Mouse (Mus musculus) adrenal gland, postnatal 10 days (tissue): Measurements from ENCODE around the gene Ptpn22. TPM values are rescaled to one million over a fixed set of nuclear protein-coding genes. Genes with fewer than 3 reads are reported as not detected.
"Not testable (repeated sequence)": the region's sequence is repeated elsewhere in the genome, so short reads cannot be mapped to it uniquely, and the experiment has no call there.

Source experiments
- DNase-seq: peaks from one replicate; pipeline ENCODE4 v3.0.0; 2021; ENCODE audit warnings: mixed read lengths
- long read RNA-seq, 2 experiments: library from polyadenylated mRNA; stranded (forward); transcript quantifications; one replicate each; pipeline ENCODE4 v2.0.0; 2021
- total RNA-seq, 2 experiments: library from RNA; stranded (reverse); gene quantifications; 2 replicates each; pipeline ENCODE4 v1.2.3; 2021

Gene Ptpn22
- total RNA-seq, result 1 to 10 TPM; 2.6 to 3.2 TPM
- long read RNA-seq, experiment 1, result 0 reads
- long read RNA-seq, experiment 2, partial matches to known transcripts, result 0 of 1 reads
- long read RNA-seq, experiment 2, other reads (novel, unspliced or antisense), result 0 of 1 reads

GRCm38 (mm10) chr3:103858881-103859801 lies at the start of gene Ptpn22:
TSS of gene Ptpn22 (plus strand) at chr3:103859795.
- no peak for DNase-seq

DNA sequence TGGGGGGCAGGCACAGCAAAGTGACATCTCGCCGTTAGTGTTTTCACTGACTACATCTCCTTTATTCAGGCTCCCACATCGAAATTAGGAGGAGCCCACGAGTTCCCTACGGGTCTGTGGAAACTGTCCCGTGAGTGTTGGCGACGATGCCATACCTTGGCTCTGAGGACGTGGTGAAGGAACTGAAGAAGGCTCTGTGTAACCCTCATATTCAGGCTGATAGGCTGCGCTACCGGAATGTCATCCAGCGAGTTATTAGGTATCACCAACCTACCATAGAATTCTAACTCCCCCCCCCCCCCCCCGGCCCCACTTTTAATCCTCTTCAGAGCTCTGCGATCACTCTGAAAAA lies 49.8 kb upstream of the Ptpn22 start:
- no peak for DNase-seq

DNA sequence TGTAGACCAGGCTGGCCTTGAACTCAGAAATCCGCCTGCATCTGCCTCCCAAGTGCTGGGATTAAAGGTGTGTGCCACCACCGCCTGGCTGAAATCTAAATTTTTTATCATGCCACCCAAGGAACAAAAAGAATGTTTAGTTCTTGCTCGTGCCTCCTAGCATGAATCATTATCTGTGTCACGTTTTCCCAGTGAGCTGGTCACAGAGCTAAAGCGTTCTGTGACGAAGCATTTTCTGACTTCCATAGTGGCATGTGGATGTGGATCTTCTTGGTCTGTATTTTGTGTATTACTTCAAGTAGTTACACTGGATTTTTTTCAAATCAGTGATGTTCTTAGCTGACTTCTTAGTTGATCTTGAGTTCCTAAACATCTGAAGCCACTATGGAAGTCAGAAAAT lies 48.6 kb upstream of the Ptpn22 start:
- no peak for DNase-seq

DNA sequence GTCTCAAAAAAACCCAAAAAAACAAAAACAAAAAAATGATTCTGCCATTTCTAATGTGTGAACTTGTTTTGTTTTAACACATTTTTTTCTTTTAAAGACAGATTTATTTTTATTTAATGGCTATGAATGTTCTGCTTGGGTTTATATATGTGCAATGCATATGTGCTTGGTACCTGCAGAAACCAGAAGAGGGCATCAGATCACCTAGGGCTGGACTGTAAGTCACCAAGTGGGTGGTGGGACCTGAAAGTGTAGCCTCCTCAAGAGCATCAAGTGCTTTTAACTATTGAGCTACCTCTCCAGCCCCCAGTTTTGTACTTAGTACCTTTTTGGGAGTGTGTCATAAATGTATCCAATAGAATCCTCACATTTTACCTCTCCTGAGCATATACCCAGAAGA lies 32.0 kb upstream of the Ptpn22 start:
- no peak for DNase-seq

DNA sequence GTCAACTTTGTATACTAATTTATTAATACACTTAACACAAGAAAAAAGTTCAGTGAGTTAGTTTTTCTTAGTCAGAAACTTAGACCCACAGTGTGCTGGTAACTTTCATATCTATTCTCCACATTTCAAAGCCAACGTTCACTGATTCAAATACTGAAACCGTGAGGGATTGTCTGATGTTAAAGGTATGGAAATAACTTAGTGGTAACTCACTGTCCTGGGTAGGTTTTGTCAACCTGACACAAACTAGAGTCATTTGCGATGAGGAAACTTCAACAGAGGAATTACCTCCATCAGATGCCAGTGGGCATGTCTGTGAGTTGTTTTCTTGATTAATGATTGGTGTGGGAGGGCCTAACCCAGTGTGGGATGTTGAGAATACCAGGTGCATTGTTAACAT lies 30.6 kb upstream of the Ptpn22 start:
- no peak for DNase-seq

GRCm38 (mm10) chr3:103830681-103831080 lies 28.9 kb upstream of the Ptpn22 start:
- not testable (repeated sequence) for DNase-seq

- DNase-seq, result no peak
These were observed 28.4 kb upstream of the Ptpn22 start for GRCm38 (mm10) chr3:103831146-103831545.

GRCm38 (mm10) chr3:103832426-103832825 lies 27.2 kb upstream of the Ptpn22 start, which contains the start of gene Bcl2l15:
TSS of gene Bcl2l15 (plus strand) at chr3:103832601.
- no peak for DNase-seq

DNA sequence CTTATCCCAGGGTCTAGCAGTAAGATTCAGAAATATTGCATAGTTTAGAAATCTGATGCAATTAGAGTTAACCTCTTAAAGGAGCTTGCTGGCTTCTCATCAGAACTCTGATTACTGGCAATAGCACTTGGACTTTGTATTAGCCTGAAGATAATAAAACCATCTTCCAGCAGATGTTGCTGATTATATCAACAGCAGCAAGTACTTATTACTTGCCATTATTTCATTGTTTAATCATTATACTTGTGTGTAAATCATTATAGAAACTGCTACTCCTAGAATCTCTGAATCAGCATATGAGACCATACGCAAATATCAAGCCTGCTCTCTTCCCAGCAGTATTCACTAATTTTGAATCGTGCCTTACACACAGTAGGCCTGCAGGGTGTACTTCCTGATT lies 25.6 kb upstream of the Ptpn22 start:
- DNase-seq, result no peak

GRCm38 (mm10) chr3:103835272-103835950 lies 24.2 kb upstream of the Ptpn22 start:
- DNase-seq, result no peak

GRCm38 (mm10) chr3:103835951-103836310 lies 23.7 kb upstream of the Ptpn22 start:
- no peak for DNase-seq

DNA sequence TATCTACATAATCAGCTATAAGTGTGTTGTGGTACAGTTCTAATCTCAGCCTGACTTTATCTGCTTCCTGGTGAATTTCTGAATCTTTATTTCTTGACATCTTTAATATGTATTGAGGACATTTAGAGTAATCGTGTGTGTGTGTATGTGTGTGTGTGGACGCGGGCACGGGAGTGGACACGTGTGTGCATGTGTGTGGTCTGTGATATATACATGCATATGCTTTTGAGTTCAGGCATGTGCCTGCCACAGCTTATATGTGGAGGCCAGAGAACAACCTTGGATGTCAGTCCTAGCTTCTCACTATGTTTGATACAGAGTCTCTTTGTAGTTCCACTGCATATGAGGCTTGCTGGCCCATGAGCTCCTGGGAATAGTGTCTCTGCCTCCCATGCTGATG lies 23.1 kb upstream of the Ptpn22 start:
- no peak for DNase-seq

GRCm38 (mm10) chr3:103839711-103840110 lies 19.9 kb upstream of the Ptpn22 start:
- DNase-seq, result no peak

- DNase-seq, result not testable (repeated sequence)
These were observed 19.4 kb upstream of the Ptpn22 start for GRCm38 (mm10) chr3:103840195-103840594.

GRCm38 (mm10) chr3:103840946-103841345 lies 18.6 kb upstream of the Ptpn22 start:
- not testable (repeated sequence) for DNase-seq

GRCm38 (mm10) chr3:103850644-103851363 lies 8.8 kb upstream of the Ptpn22 start:
- DNase-seq, result no peak

DNA sequence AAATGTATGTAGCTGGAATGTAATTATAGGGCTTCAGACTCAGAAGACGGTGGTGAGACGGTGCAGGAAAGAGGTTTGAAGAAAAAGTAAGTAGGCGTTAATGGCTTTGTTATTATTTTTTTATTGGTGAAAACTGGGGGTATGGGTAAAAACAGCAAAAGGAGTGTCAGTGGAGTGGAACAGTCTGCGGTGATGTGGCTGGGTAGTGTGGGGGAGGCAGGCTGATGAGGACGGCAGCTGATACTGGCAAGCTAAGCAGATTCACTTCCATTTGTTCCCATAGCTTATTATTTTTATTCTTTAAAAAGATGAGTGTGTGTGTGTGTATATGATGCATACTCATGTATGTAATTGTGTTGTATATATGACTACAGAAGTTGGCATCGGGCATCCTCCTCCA lies 8.1 kb upstream of the Ptpn22 start:
- DNase-seq, result no peak

- no peak for DNase-seq
These were observed 7.7 kb upstream of the Ptpn22 start for GRCm38 (mm10) chr3:103851882-103852281.

DNA sequence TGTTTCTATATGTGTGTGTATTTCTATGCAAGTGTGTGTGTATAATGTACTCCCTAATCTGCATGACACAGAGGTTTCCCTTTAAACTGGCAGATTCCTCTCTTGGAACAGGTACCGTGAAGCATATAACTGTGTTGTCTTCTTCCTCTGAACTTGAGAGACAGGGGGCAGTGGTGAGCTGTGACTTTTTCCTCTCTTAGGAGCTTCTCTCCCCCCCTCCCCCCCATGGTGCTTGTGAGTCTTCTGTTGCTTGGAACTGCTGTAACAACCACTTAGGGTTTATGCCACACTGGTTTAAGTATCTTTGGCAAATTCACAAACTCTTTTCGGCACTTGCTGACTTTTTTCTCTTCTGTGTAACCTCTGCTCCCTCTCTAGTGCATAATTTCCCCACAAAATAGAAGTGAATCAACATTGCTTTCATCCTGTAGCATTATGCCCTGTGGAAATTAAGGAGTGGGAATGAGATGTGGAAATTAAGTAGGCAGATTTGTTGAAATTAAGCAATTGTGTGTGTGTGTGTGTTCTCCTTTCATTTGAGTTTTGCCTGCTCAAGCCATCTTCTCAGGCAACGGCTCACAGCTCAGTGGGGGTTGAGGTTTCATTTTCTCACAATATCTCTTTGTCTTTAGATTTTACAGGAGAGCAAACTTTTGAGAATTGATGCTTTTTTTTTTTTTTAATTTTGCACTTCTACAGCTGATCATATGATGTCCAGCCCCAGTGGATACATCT lies 6.9 kb upstream of the Ptpn22 start:
- peak; percentile 66 for DNase-seq

GRCm38 (mm10) chr3:103853804-103854203 lies 5.8 kb upstream of the Ptpn22 start:
- DNase-seq, result peak; percentile 62

- no peak for DNase-seq
These were observed 2.4 kb upstream of the Ptpn22 start for GRCm38 (mm10) chr3:103857036-103857805.
